ENCODE assay signal across 12 mouse cellular contexts in genomic region chr3:97363418-97364098, GRCm38 (mm10). TPM values are rescaled to one million over a fixed set of nuclear protein-coding genes. Genes with fewer than 3 reads are reported as not detected.
DNase-seq lines count a peak whose midpoint lies in the region; ATAC-seq lines count a peak whose summit lies in the region.
"Had no signal": no experiment of that assay in that cellular context is flagged by ENCODE, and none has a peak within 500 bp of the region (broad histone marks: within the 10 kb centered on the region; RNA-seq: fewer than 3 reads in every experiment).

No protein-coding gene starts in this region.

- H3K4me1 ChIP-seq in kidney, embryonic 15.5 days = peaks cover 5% of the 10 kb centered on the region; the same call in 1 of the 2 replicates
- no peaks in the 10 kb centered on the region for H3K4me1 ChIP-seq in hindbrain, embryonic 12.5 days

- peak; percentile 6 for DNase-seq in left cerebral cortex, postnatal 4 days
- DNase-seq in left cerebral cortex, adult 11 months (ENCODE audit: low spot score) = no peak
- peak; percentile 19 for DNase-seq in fibroblast of lung, adult 2 months (ENCODE audit: low read depth)
- peak; percentile 76 for DNase-seq in lung, postnatal 36 days
- no peak for DNase-seq in gastrocnemius, postnatal 25 days

- no peak overlapping the region for H3K9ac ChIP-seq in kidney, embryonic 15.5 days
- no peak overlapping the region for H3K9ac ChIP-seq in hindbrain, embryonic 12.5 days

- ATAC-seq in kidney, embryonic 15.5 days (replicated peaks; ENCODE audit: low FRiP score) = peak; percentile 92
- no peak for ATAC-seq in hindbrain, embryonic 12.5 days (ENCODE audit: low FRiP score)
- no peak for ATAC-seq in activated CD4-positive, CD25-positive, alpha-beta regulatory T cell, adult 4 months
- ATAC-seq: forebrain, embryonic 14.5 days had no signal

- no peaks in the 10 kb centered on the region for H3K36me3 ChIP-seq in kidney, embryonic 15.5 days
- no peaks in the 10 kb centered on the region for H3K36me3 ChIP-seq in hindbrain, embryonic 12.5 days

- H3K9me3 ChIP-seq in kidney, embryonic 15.5 days (replicated peaks) = no peaks in the 10 kb centered on the region
- H3K9me3 ChIP-seq in hindbrain, embryonic 12.5 days (replicated peaks) = no peaks in the 10 kb centered on the region

- no peak overlapping the region for H3K4me2 ChIP-seq in kidney, embryonic 15.5 days
- H3K4me2 ChIP-seq in hindbrain, embryonic 12.5 days (replicated peaks) = no peak overlapping the region

- intact Hi-C loops in left cerebral cortex, postnatal 4 days (cut with DNase I) = no loop called here

- no peak overlapping the region for H3K4me3 ChIP-seq in kidney, embryonic 15.5 days (replicated peaks)
- no peak overlapping the region for H3K4me3 ChIP-seq in hindbrain, embryonic 12.5 days
- H3K4me3 ChIP-seq: layer of hippocampus, adult 2 months had no signal

- 39% methylated on average over 3 of the region's 3 CpGs for WGBS in kidney, embryonic 15.5 days
- WGBS in hindbrain, embryonic 12.5 days = 69% methylated on average over 3 of the region's 3 CpGs

- no peaks in the 10 kb centered on the region for H3K27me3 ChIP-seq in kidney, embryonic 15.5 days
- H3K27me3 ChIP-seq in hindbrain, embryonic 12.5 days = no peaks in the 10 kb centered on the region

- H3K27ac ChIP-seq in kidney, embryonic 15.5 days = no peak overlapping the region
- no peak overlapping the region for H3K27ac ChIP-seq in hindbrain, embryonic 12.5 days
- H3K27ac ChIP-seq: layer of hippocampus, adult 2 months had no signal

RNA-seq across cellular contexts. Expression of gene Olfr1402, which starts 58.3 kb away (rescaled TPM):
- not detected for total RNA-seq in left cerebral cortex, postnatal 4 days (2021)
- polyA plus RNA-seq in kidney, embryonic 15.5 days (2015; fragmentation: Nextera tagmentation; extraction: Ambion mirVana) = not detected in 2 replicates
- not detected for total RNA-seq in gastrocnemius, postnatal 25 days (2021)
- polyA plus RNA-seq in hindbrain, embryonic 12.5 days (2016; fragmentation: Nextera tagmentation; extraction: Ambion mirVana) = not detected in 2 replicates
- polyA plus RNA-seq in activated CD4-positive, CD25-positive, alpha-beta regulatory T cell, adult 4 months (2017; shearing (Covaris generic)) = not detected
- total RNA-seq: ES-E14; layer of hippocampus, adult 2 months; megakaryocyte-erythroid progenitor cell, adult 5-6 weeks had no signal
- polyA plus RNA-seq: forebrain, embryonic 14.5 days had no signal

Comparison
In these comparisons a context has a peak if more than half of its experiments do, and no peak if none do; other contexts are left out.
1. DNase-seq: peak in left cerebral cortex, postnatal 4 days (single experiment), fibroblast of lung, adult 2 months (single experiment) and lung, postnatal 36 days (single experiment); none in left cerebral cortex, adult 11 months (single experiment) and gastrocnemius, postnatal 25 days (single experiment).